Mouse (Mus musculus): ENCODE results near the gene Adamts13. TPM values are rescaled to one million over a fixed set of nuclear protein-coding genes. Genes with fewer than 3 reads are reported as not detected.

Adamts13 gene
- polyA plus RNA-seq, 1 experiment: 0.94 TPM

GRCm38 (mm10) chr2:27043461-27043860, 70.2 kb downstream of the Adamts13 start:
- H3K36me3 ChIP-seq (ENCODE audit: control insufficient read depth, insufficient read depth, low read length): no peaks in the 10 kb centered on the region

GRCm38 (mm10) chr2:27044166-27044565, 71.0 kb downstream of the Adamts13 start:
- 62% methylated on average over 4 of the region's 4 CpGs for WGBS
- H3K4me1 ChIP-seq (ENCODE audit: control insufficient read depth, insufficient read depth, low read length): 0 out of 2 replicates have a peak, but pooled peaks cover 3% of the 10 kb centered on the region
- no peaks in the 10 kb centered on the region for H3K27me3 ChIP-seq (replicated peaks; ENCODE audit: control insufficient read depth, insufficient read depth, low read length)
- no peaks in the 10 kb centered on the region for H3K36me3 ChIP-seq (ENCODE audit: control insufficient read depth, insufficient read depth, low read length)
- H3K4me3 ChIP-seq (ENCODE audit: insufficient read depth, low read depth, low read length): no peak overlapping the region
- DNase-seq: peak; percentile 52
- TF ChIP-seq CTCF (conservative IDR thresholded peaks at IDR 0.05; ENCODE audit: insufficient read depth, insufficient read length, low read depth, low read length) (no peak), POLR2A (IDR thresholded peaks at IDR 0.05; ENCODE audit: low read depth, low read length) (no peak)
- H3K27ac ChIP-seq (ENCODE audit: insufficient read depth, low read depth, low read length): peak overlapping the region; percentile 22; the same call in 1 of the 2 replicates

More at GRCm38 (mm10) chr2:27043461-27043860, 70.2 kb downstream of the Adamts13 start:
- peaks cover 7% of the 10 kb centered on the region; the same call in 1 of the 2 replicates for H3K4me1 ChIP-seq (ENCODE audit: control insufficient read depth, insufficient read depth, low read length)
- peak; percentile 88 for DNase-seq
- TF ChIP-seq CTCF (conservative IDR thresholded peaks at IDR 0.05; ENCODE audit: insufficient read depth, insufficient read length, low read depth, low read length) (peak; percentile 78), POLR2A (IDR thresholded peaks at IDR 0.05; ENCODE audit: low read depth, low read length) (no peak)
- no peak overlapping the region for H3K4me3 ChIP-seq (ENCODE audit: insufficient read depth, low read depth, low read length)
- WGBS: 38% methylated on average over 3 of the region's 3 CpGs
- H3K27me3 ChIP-seq (replicated peaks; ENCODE audit: control insufficient read depth, insufficient read depth, low read length): no peaks in the 10 kb centered on the region
- H3K27ac ChIP-seq (ENCODE audit: insufficient read depth, low read depth, low read length): no peak overlapping the region

- TF ChIP-seq POLR2A (IDR thresholded peaks at IDR 0.05; ENCODE audit: low read depth, low read length) (no peak), CTCF (conservative IDR thresholded peaks at IDR 0.05; ENCODE audit: insufficient read depth, insufficient read length, low read depth, low read length) (no peak)
- Histone ChIP-seq H3K4me3 (ENCODE audit: insufficient read depth, low read depth, low read length) (no peak overlapping the region), H3K36me3 (ENCODE audit: control insufficient read depth, insufficient read depth, low read length) (no peaks in the 10 kb centered on the region), H3K27me3 (replicated peaks; ENCODE audit: control insufficient read depth, insufficient read depth, low read length) (no peaks in the 10 kb centered on the region), H3K27ac (ENCODE audit: insufficient read depth, low read depth, low read length) (peak overlapping the region; percentile 4; the same call in 1 of the 2 replicates), H3K4me1 (ENCODE audit: control insufficient read depth, insufficient read depth, low read length) (0 out of 2 replicates have a peak, but pooled peaks cover 3% of the 10 kb centered on the region)
- peak; percentile 57 for DNase-seq
- 54% methylated on average over 3 of the region's 3 CpGs for WGBS
Observed at GRCm38 (mm10) chr2:27044641-27045040, 71.4 kb downstream of the Adamts13 start.

GRCm38 (mm10) chr2:27045979-27046770, 73.0 kb downstream of the Adamts13 start:
- no peaks in the 10 kb centered on the region for H3K27me3 ChIP-seq (replicated peaks; ENCODE audit: control insufficient read depth, insufficient read depth, low read length)
- H3K4me1 ChIP-seq (ENCODE audit: control insufficient read depth, insufficient read depth, low read length): 0 out of 2 replicates have a peak, but pooled peaks cover 3% of the 10 kb centered on the region
- H3K36me3 ChIP-seq (ENCODE audit: control insufficient read depth, insufficient read depth, low read length): no peaks in the 10 kb centered on the region
- H3K27ac ChIP-seq (ENCODE audit: insufficient read depth, low read depth, low read length): peak overlapping the region; percentile 13
- no peak overlapping the region for H3K4me3 ChIP-seq (ENCODE audit: insufficient read depth, low read depth, low read length)
- WGBS: 53% methylated on average over 8 of the region's 8 CpGs
- no peak for TF ChIP-seq CTCF (conservative IDR thresholded peaks at IDR 0.05; ENCODE audit: insufficient read depth, insufficient read length, low read depth, low read length)
- TF ChIP-seq POLR2A (IDR thresholded peaks at IDR 0.05; ENCODE audit: low read depth, low read length): no peak
- peak; percentile 82 for DNase-seq

GRCm38 (mm10) chr2:27049408-27049807, 76.2 kb downstream of the Adamts13 start:
- H3K36me3 ChIP-seq (ENCODE audit: control insufficient read depth, insufficient read depth, low read length): no peaks in the 10 kb centered on the region
- no peaks in the 10 kb centered on the region for H3K27me3 ChIP-seq (replicated peaks; ENCODE audit: control insufficient read depth, insufficient read depth, low read length)
- H3K27ac ChIP-seq (ENCODE audit: insufficient read depth, low read depth, low read length): no peak overlapping the region
- no peak for TF ChIP-seq POLR2A (IDR thresholded peaks at IDR 0.05; ENCODE audit: low read depth, low read length)
- no peak for TF ChIP-seq CTCF (conservative IDR thresholded peaks at IDR 0.05; ENCODE audit: insufficient read depth, insufficient read length, low read depth, low read length)
- DNase-seq: no peak
- no peaks in the 10 kb centered on the region for H3K4me1 ChIP-seq (ENCODE audit: control insufficient read depth, insufficient read depth, low read length)
- 57% methylated on average over 6 of the region's 6 CpGs for WGBS
- H3K4me3 ChIP-seq (ENCODE audit: insufficient read depth, low read depth, low read length): no peak overlapping the region

- Histone ChIP-seq H3K27me3 (replicated peaks; ENCODE audit: control insufficient read depth, insufficient read depth, low read length) (no peaks in the 10 kb centered on the region), H3K4me1 (ENCODE audit: control insufficient read depth, insufficient read depth, low read length) (peaks cover 3% of the 10 kb centered on the region; the same call in 1 of the 2 replicates), H3K36me3 (ENCODE audit: control insufficient read depth, insufficient read depth, low read length) (no peaks in the 10 kb centered on the region), H3K27ac (ENCODE audit: insufficient read depth, low read depth, low read length) (no peak overlapping the region), H3K4me3 (ENCODE audit: insufficient read depth, low read depth, low read length) (no peak overlapping the region)
- 54% methylated on average over 4 of the region's 4 CpGs for WGBS
- TF ChIP-seq CTCF (conservative IDR thresholded peaks at IDR 0.05; ENCODE audit: insufficient read depth, insufficient read length, low read depth, low read length): no peak
- no peak for TF ChIP-seq POLR2A (IDR thresholded peaks at IDR 0.05; ENCODE audit: low read depth, low read length)
- no peak for DNase-seq
Observed at GRCm38 (mm10) chr2:27058251-27058650, 85.0 kb downstream of the Adamts13 start.

- TF ChIP-seq POLR2A (IDR thresholded peaks at IDR 0.05; ENCODE audit: low read depth, low read length) (no peak), CTCF (conservative IDR thresholded peaks at IDR 0.05; ENCODE audit: insufficient read depth, insufficient read length, low read depth, low read length) (no peak)
- Histone ChIP-seq H3K27ac (ENCODE audit: insufficient read depth, low read depth, low read length) (no peak overlapping the region), H3K4me1 (ENCODE audit: control insufficient read depth, insufficient read depth, low read length) (peaks cover 3% of the 10 kb centered on the region; the same call in 1 of the 2 replicates), H3K36me3 (ENCODE audit: control insufficient read depth, insufficient read depth, low read length) (no peaks in the 10 kb centered on the region), H3K27me3 (replicated peaks; ENCODE audit: control insufficient read depth, insufficient read depth, low read length) (no peaks in the 10 kb centered on the region), H3K4me3 (ENCODE audit: insufficient read depth, low read depth, low read length) (no peak overlapping the region)
- DNase-seq: no peak
- WGBS: 26% methylated on average over 12 of the region's 12 CpGs
Observed at GRCm38 (mm10) chr2:27058751-27059150, 85.5 kb downstream of the Adamts13 start.
